Mouse (Mus musculus) stomach, embryonic 15.5 days (tissue): Measurements from ENCODE around the gene Ulk1. TPM values are rescaled to one million over a fixed set of nuclear protein-coding genes. Genes with fewer than 3 reads are reported as not detected.

Experiments
- ATAC-seq: fragments of 200-750 bp; cut with Nextera tagmentation; 2 replicates; pipeline ENCODE4 v1.8.0; 2017; ENCODE audit warnings: low read depth, moderate number of reproducible peaks, moderate TSS enrichment; ENCODE audit not compliant: insufficient read depth, low FRiP score
- H3K27ac ChIP-seq: fragments of 300-500 bp; sonication (generic); 2 replicates; pipeline ENCODE4 v1.5.1; 2015; ENCODE audit warnings: mild to moderate bottlenecking, inconsistent platforms
- H3K27me3 ChIP-seq: fragments of 300-500 bp; sonication (generic); replicated peaks from 2 replicates; pipeline ENCODE4 v1.6.1; 2015; ENCODE audit warnings: inconsistent platforms
- H3K36me3 ChIP-seq: fragments of 300-500 bp; sonication (generic); 2 replicates; pipeline ENCODE4 v1.6.1; 2015; ENCODE audit warnings: inconsistent platforms
- H3K4me1 ChIP-seq: fragments of 300-500 bp; sonication (generic); 2 replicates; pipeline ENCODE4 v1.6.1; 2015; ENCODE audit warnings: inconsistent platforms
- H3K4me2 ChIP-seq: fragments of 300-500 bp; sonication (generic); 2 replicates; pipeline ENCODE4 v1.6.1; 2015; ENCODE audit warnings: mild to moderate bottlenecking, inconsistent platforms
- H3K4me3 ChIP-seq: fragments of 300-500 bp; sonication (generic); replicated peaks from 2 replicates; pipeline ENCODE4 v1.5.1; 2015; ENCODE audit warnings: inconsistent platforms
- H3K9ac ChIP-seq: fragments of 300-500 bp; sonication (generic); 2 replicates; pipeline ENCODE4 v1.6.1; 2015; ENCODE audit warnings: inconsistent platforms
- H3K9me3 ChIP-seq: fragments of 300-500 bp; sonication (generic); 2 replicates; pipeline ENCODE4 v1.6.1; 2016; ENCODE audit warnings: inconsistent platforms
- WGBS: fragments of 180-500 bp; shearing (Covaris S2); methylation state at CpG from one replicate; pipeline ENCODE4 v1.1.7; 2015; 5-methylcytosine and 5-hydroxymethylcytosine counted together
- polyA plus RNA-seq: library from polyadenylated mRNA; unstranded; fragments of >200 nt; fragmentation: Nextera tagmentation; extraction: Ambion mirVana; gene quantifications from 2 replicates; pipeline ENCODE4 v1.2.1, GENCODE M21; 2015

Gene Ulk1
- polyA plus RNA-seq, 1 experiment from 2014 or later = 14.0 TPM

DNA sequence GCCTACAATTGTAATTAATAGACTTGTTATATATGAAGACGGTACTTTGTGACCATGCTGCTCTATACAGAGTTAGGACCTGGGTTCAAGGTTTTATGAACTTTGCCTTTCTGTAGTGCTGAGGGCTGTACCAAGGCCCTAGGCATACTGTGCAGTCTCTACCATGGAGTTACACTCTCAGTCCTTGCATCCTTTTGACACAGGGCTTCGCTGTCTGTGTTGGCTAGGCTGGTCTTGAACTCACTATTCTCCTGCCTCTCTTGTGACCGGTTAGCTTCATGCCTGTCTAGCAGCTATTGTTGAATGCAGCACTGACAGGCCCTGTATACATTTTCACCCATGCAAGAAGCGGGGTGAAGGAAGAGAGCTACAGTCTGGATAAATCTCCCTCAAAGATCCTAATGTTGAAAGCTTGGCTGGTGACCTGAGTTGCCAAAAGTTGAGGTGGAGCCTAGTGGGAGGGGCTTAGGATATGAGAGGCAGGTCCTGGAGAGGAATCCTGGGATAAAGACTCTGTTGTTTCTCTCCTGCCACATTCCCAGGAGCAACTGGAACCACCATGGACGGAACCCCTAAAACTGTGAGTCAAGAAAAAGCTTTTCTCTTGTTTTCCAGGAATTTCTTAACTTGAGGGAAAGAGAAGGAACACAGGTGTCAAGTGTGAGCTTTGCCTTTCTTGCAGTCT lies 21.3 kb upstream of the Ulk1 start:
- no peaks in the 10 kb centered on the region; the same call in 1 of the 2 replicates for H3K4me1 ChIP-seq
- H3K4me3 ChIP-seq = no peak overlapping the region
- no peak overlapping the region for H3K9ac ChIP-seq
- ATAC-seq = no peak
- H3K4me2 ChIP-seq = no peak overlapping the region
- no peak overlapping the region for H3K27ac ChIP-seq
- no peaks in the 10 kb centered on the region for H3K27me3 ChIP-seq
- H3K36me3 ChIP-seq = no peaks in the 10 kb centered on the region; the same call in 1 of the 2 replicates
- no peaks in the 10 kb centered on the region for H3K9me3 ChIP-seq
- 89% methylated on average over 5 of the region's 5 CpGs for WGBS

DNA sequence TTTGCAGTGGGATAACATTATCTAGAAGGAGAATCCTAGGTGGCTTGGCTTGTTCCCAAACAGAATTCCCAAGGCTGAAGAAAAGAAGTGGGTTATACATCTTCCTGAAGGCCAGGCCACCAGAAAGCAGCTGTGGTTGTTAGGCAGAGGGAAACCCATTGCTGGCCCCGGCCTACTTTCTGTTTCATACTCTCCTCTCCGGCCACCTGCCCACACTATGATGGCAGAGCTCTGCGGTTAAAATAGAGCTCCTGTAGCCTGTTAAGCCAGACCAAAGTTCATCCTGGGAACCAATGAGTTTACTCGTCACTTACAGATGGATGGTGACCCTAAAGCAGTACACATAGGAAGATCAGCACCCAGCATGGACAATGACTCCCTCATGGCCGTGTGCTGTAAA lies 17.7 kb upstream of the Ulk1 start:
- WGBS = 71% methylated on average over 5 of the region's 5 CpGs
- H3K36me3 ChIP-seq = no peaks in the 10 kb centered on the region; the same call in 1 of the 2 replicates
- no peaks in the 10 kb centered on the region for H3K27me3 ChIP-seq
- no peaks in the 10 kb centered on the region for H3K9me3 ChIP-seq
- no peak overlapping the region for H3K4me2 ChIP-seq
- no peaks in the 10 kb centered on the region for H3K4me1 ChIP-seq
- no peak for ATAC-seq
- H3K4me3 ChIP-seq = no peak overlapping the region
- H3K9ac ChIP-seq = no peak overlapping the region
- H3K27ac ChIP-seq = peak overlapping the region; percentile 59; the same call in 1 of the 2 replicates

GRCm38 (mm10) chr5:110826781-110827495 lies 17.0 kb upstream of the Ulk1 start:
- 69% methylated on average over 8 of the region's 8 CpGs for WGBS

DNA sequence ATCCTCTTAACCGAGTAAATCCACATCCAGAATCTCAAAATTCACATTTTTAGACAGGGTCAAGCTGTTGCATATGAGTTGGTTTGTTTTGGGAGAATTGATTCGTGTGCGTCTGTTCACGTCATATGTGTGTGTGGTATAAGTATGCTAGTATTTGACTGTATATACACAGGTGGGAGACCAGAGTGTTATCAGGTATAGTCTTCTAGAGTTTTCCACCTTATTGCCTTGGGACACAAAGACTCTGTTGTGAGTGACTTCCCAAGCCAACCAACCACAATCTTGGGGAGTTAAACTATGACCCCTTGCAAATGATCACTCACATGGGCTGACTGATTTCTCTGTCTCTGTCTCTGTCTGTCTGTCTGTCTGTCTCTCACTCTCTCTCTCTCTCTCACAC lies 14.5 kb upstream of the Ulk1 start:
- ATAC-seq = no peak
- H3K4me2 ChIP-seq = no peak overlapping the region
- no peak overlapping the region for H3K4me3 ChIP-seq
- H3K27ac ChIP-seq = no peak overlapping the region
- no peaks in the 10 kb centered on the region for H3K27me3 ChIP-seq
- no peak overlapping the region for H3K9ac ChIP-seq
- no peaks in the 10 kb centered on the region for H3K9me3 ChIP-seq
- WGBS = 68% methylated on average over 4 of the region's 4 CpGs
- no peaks in the 10 kb centered on the region for H3K4me1 ChIP-seq
- H3K36me3 ChIP-seq = no peaks in the 10 kb centered on the region; the same call in 1 of the 2 replicates

More at GRCm38 (mm10) chr5:110826781-110827495, 17.0 kb upstream of the Ulk1 start:
- ATAC-seq = peak; percentile 34; the same call in 1 of the 2 replicates
- Histone ChIP-seq H3K36me3 (no peaks in the 10 kb centered on the region; the same call in 1 of the 2 replicates), H3K4me1 (no peaks in the 10 kb centered on the region), H3K4me2 (no peak overlapping the region), H3K27me3 (no peaks in the 10 kb centered on the region), H3K4me3 (no peak overlapping the region), H3K27ac (peak overlapping the region; percentile 49; the same call in 1 of the 2 replicates), H3K9me3 (no peaks in the 10 kb centered on the region), H3K9ac (no peak overlapping the region)

DNA sequence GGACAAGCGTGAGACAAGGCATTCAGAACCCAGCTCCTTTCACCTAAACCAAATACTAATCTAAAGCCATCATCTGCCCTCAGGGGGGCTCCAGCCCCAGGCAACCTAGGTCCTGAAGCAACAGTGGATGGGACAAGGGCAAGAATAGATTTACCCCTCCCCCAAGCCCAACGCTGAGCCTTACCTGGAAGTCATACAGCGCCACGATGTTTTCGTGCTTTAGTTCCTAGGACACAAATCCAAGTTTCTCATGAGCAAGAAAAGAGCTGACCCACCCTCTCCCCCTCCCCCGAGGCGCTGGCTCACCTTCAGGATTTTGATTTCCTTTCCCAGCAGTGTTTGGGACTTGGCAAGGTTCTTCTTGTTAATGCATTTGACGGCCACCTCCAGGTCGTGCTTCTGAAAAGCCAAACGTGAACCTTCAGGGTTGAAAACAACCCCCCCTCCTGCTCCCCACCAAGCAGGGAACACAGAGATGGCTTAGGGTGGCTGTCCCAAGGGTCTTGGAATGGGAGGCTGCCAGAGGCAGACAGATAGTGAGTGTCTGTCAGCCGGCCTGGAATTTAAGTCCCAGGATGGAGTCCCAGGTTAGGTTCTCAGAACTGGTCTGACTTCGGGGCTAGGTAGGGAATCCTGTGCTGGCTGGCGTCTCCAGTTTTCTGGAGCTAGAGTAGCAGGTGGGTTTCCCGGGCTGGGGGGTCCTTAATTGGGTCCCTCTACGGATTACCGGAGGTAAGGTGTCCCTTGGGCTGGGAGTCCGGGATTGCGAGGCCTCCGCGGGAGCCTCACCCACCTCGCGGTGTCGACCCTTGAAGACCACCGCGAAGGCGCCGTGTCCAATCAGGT lies 853 bp downstream of the Ulk1 start:
- Histone ChIP-seq H3K4me2 (peak overlapping the region; percentile 94), H3K36me3 (peaks cover 5% of the 10 kb centered on the region; the same call in 1 of the 2 replicates), H3K9ac (peak overlapping the region; percentile 98), H3K27ac (peak overlapping the region; percentile 85), H3K9me3 (no peaks in the 10 kb centered on the region), H3K4me1 (peaks cover 31% of the 10 kb centered on the region), H3K27me3 (no peaks in the 10 kb centered on the region), H3K4me3 (peak overlapping the region; percentile 85)
- no peak for ATAC-seq
- under 1% methylated on average over 27 of the region's 27 CpGs for WGBS

GRCm38 (mm10) chr5:110808061-110808631 lies 1.8 kb downstream of the Ulk1 start:
- peak overlapping the region; percentile 44; the same call in 1 of the 2 replicates for H3K9ac ChIP-seq
- peaks cover 31% of the 10 kb centered on the region for H3K4me1 ChIP-seq
- no peaks in the 10 kb centered on the region for H3K9me3 ChIP-seq
- H3K4me3 ChIP-seq = peak overlapping the region; percentile 85
- peak; percentile 70 for ATAC-seq
- WGBS = 3% methylated on average over 14 of the region's 14 CpGs
- H3K4me2 ChIP-seq = peak overlapping the region; percentile 94
- H3K36me3 ChIP-seq = peaks cover 5% of the 10 kb centered on the region; the same call in 1 of the 2 replicates
- H3K27ac ChIP-seq = peak overlapping the region; percentile 77
- H3K27me3 ChIP-seq = no peaks in the 10 kb centered on the region

DNA sequence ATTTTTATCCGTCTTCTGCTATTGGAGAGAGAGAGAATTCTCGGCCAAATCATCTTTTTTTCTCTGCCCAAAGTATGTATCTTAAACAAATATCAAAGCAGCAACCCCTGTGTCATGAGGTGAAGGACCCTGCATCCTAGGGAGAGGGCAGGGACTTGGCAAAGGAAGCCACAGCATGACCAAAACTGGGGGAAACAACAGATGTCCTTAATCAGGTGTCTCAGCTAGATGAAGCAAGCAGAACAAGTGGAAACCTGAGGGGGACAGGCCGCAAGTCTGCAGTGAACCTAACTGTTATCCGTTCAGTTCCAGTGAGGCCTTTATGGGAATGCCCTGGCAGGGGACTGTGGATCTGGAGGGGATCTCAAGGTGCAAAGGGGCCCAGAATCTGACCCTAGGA lies 2.4 kb downstream of the Ulk1 start:
- 74% methylated on average over 4 of the region's 4 CpGs for whole genome bisulfite sequencing
- peak overlapping the region; percentile 94 for H3K4me2 ChIP-seq
- peak overlapping the region; percentile 77 for H3K27ac ChIP-seq
- H3K4me1 ChIP-seq = peaks cover 32% of the 10 kb centered on the region
- ATAC-seq = no peak
- no peaks in the 10 kb centered on the region for H3K9me3 ChIP-seq
- H3K27me3 ChIP-seq = no peaks in the 10 kb centered on the region
- peak overlapping the region; percentile 85 for H3K4me3 ChIP-seq
- 0 out of 2 replicates have a peak overlapping the region, but pooled peaks have one; percentile 44 for H3K9ac ChIP-seq
- peaks cover 8% of the 10 kb centered on the region; the same call in 1 of the 2 replicates for H3K36me3 ChIP-seq

DNA sequence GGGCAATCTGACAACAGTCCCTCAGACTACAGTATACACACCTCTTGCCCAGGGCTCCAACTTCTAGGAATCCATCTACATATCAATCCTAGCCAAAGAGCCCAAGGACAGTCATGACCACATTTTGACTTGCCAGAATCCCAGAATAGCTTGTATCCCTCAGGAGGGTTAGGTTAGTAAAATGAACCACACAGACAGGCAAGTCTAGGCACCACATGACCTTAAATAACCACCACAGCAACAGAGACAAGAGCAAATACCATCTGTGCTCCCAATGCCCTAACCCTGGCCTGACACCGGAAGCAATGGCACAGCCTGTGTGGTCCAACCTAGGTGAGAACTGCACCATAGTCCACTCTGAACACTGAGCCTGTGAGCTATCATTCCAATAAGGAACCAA lies 3.2 kb downstream of the Ulk1 start:
- Histone ChIP-seq H3K9ac (no peak overlapping the region), H3K4me2 (no peak overlapping the region), H3K9me3 (no peaks in the 10 kb centered on the region), H3K4me1 (peaks cover 35% of the 10 kb centered on the region), H3K4me3 (no peak overlapping the region), H3K36me3 (peaks cover 8% of the 10 kb centered on the region; the same call in 1 of the 2 replicates), H3K27me3 (no peaks in the 10 kb centered on the region), H3K27ac (no peak overlapping the region)
- 84% methylated on average over 1 of the region's 1 CpGs for WGBS
- ATAC-seq = no peak

- H3K27ac ChIP-seq = no peak overlapping the region
- 85% methylated on average over 4 of the region's 4 CpGs for WGBS
- no peaks in the 10 kb centered on the region for H3K27me3 ChIP-seq
- peaks cover 8% of the 10 kb centered on the region; the same call in 1 of the 2 replicates for H3K36me3 ChIP-seq
- ATAC-seq = no peak
- H3K4me1 ChIP-seq = peaks cover 35% of the 10 kb centered on the region
- no peaks in the 10 kb centered on the region for H3K9me3 ChIP-seq
- no peak overlapping the region for H3K4me3 ChIP-seq
- no peak overlapping the region for H3K9ac ChIP-seq
- H3K4me2 ChIP-seq = no peak overlapping the region
Observed at GRCm38 (mm10) chr5:110806154-110806553, 3.7 kb downstream of the Ulk1 start.

- Histone ChIP-seq H3K9me3 (no peaks in the 10 kb centered on the region), H3K9ac (no peak overlapping the region), H3K27me3 (no peaks in the 10 kb centered on the region), H3K4me3 (no peak overlapping the region), H3K27ac (no peak overlapping the region), H3K36me3 (peaks cover 16% of the 10 kb centered on the region; the same call in 1 of the 2 replicates), H3K4me1 (peaks cover 35% of the 10 kb centered on the region), H3K4me2 (no peak overlapping the region)
- 79% methylated on average over 7 of the region's 7 CpGs for WGBS
- no peak for ATAC-seq
Observed at GRCm38 (mm10) chr5:110804012-110804743, 5.7 kb downstream of the Ulk1 start.

- no peak overlapping the region for H3K9ac ChIP-seq
- no peak overlapping the region for H3K4me2 ChIP-seq
- peaks cover 25% of the 10 kb centered on the region for H3K36me3 ChIP-seq
- H3K9me3 ChIP-seq = no peaks in the 10 kb centered on the region
- H3K27ac ChIP-seq = no peak overlapping the region
- ATAC-seq = no peak
- H3K4me3 ChIP-seq = no peak overlapping the region
- H3K4me1 ChIP-seq = peaks cover 25% of the 10 kb centered on the region
- no peaks in the 10 kb centered on the region for H3K27me3 ChIP-seq
Observed at GRCm38 (mm10) chr5:110802809-110803208, 7.1 kb downstream of the Ulk1 start.
